Mouse (Mus musculus) megakaryocyte, embryonic 14.5 days (primary cell): ENCODE results near the gene Ifi211.

Experiments
- FLI1 ChIP-seq: IDR thresholded peaks from 2 replicates; pipeline ENCODE4 v1.6.1; 2012; ENCODE audit warnings: low read length, inconsistent platforms, mixed read lengths
- GATA1 ChIP-seq: IDR thresholded peaks from 3 replicates; pipeline ENCODE4 v1.6.1; 2012; ENCODE audit warnings: mixed read lengths, low read length, inconsistent platforms, borderline replicate concordance

- TF ChIP-seq FLI1, result no peak
- no peak for TF ChIP-seq GATA1
These were observed 40.7 kb upstream of the Ifi211 start for GRCm38 (mm10) chr1:173953563-173953962.
